8 mouse cellular contexts compared by ENCODE assay signal in the genomic region with DNA sequence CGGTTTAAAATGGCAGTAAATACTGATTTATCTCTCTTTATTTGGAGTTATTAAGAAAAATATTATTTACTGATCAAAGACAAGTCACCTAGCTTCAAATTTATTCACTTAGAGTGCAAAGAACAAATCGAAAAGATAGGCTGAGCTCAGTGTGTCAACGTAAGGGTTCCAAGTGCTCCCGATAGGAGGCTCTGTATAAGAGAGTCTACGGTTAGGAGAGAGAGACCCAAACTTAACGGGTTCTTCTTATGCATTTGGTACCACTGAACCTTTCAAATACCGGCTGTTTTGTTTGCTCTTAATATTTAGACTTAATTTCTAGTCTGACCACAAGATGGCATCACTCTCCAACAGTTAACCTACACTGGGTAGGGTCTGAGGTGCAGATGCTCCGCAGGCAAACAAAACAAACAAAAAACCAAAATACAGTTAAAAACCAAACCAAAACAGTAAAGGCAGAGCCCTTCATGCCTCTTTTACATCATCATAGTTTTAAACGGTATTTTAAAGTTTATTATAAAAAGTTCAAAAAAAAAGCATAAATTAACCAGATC.
DNase-seq lines count a peak whose midpoint lies in the region; ATAC-seq lines count a peak whose summit lies in the region.

No protein-coding gene starts in this region.

- peak; percentile 67; the same call in 1 of the 2 replicates for ATAC-seq in embryonic facial prominence, embryonic 11.5 days (replicated peaks; ENCODE audit: insufficient number of reproducible peaks, low FRiP score, low TSS enrichment, low read depth)
- peak; percentile 61 to 63 for ATAC-seq in hematopoietic stem cell, adult 5-6 weeks (replicated peaks in 1 of 2; ENCODE audit: insufficient read depth in 1 of 2, low FRiP score in 2 of 2, low TSS enrichment in 1 of 2, low read depth in 1 of 2, poor library complexity in 2 of 2, severe bottlenecking in 2 of 2)
- peak; percentile 80 for ATAC-seq in neural tube, embryonic 15.5 days (ENCODE audit: low FRiP score)

- 31% methylated on average over 9 of the region's 9 CpGs for WGBS in embryonic facial prominence, embryonic 11.5 days
- WGBS in embryonic facial prominence, embryonic 10.5 days: 39% methylated on average over 9 of the region's 9 CpGs
- WGBS in neural tube, embryonic 15.5 days: 34% methylated on average over 9 of the region's 9 CpGs

- H3K4me2 ChIP-seq in embryonic facial prominence, embryonic 11.5 days (ENCODE audit: low read depth, low read length): no peak overlapping the region
- no peak overlapping the region for H3K4me2 ChIP-seq in neural tube, embryonic 15.5 days

- no peaks in the 10 kb centered on the region for H3K27me3 ChIP-seq in embryonic facial prominence, embryonic 11.5 days (ENCODE audit: control insufficient read depth, insufficient read depth, low read length)
- no peaks in the 10 kb centered on the region for H3K27me3 ChIP-seq in embryonic facial prominence, embryonic 10.5 days (replicated peaks; ENCODE audit: low read depth, poor library complexity, severe bottlenecking)
- H3K27me3 ChIP-seq in neural tube, embryonic 15.5 days (replicated peaks): no peaks in the 10 kb centered on the region

- DNase-seq in embryonic facial prominence, embryonic 11.5 days (ENCODE audit: low spot score): peak; percentile 72
- DNase-seq in embryonic facial prominence, embryonic 10.5 days (ENCODE audit: low spot score): no peak
- DNase-seq in thymus, postnatal 0 days (ENCODE audit: low spot score): peak; percentile 37
- DNase-seq in thymus, postnatal 4 days: no peak
- no peak for DNase-seq in thymus, postnatal 25 days
- no peak for DNase-seq in layer of hippocampus, postnatal 10 days (ENCODE audit: low spot score in 2 of 2)

- no peak overlapping the region for H3K27ac ChIP-seq in embryonic facial prominence, embryonic 11.5 days (replicated peaks; ENCODE audit: low read depth, low read length)
- H3K27ac ChIP-seq in embryonic facial prominence, embryonic 10.5 days (replicated peaks): no peak overlapping the region
- no peak overlapping the region for H3K27ac ChIP-seq in neural tube, embryonic 15.5 days (replicated peaks)

- H3K4me1 ChIP-seq in embryonic facial prominence, embryonic 11.5 days (ENCODE audit: control insufficient read depth, insufficient read depth, low read length): no peaks in the 10 kb centered on the region
- no peaks in the 10 kb centered on the region for H3K4me1 ChIP-seq in embryonic facial prominence, embryonic 10.5 days
- no peaks in the 10 kb centered on the region for H3K4me1 ChIP-seq in neural tube, embryonic 15.5 days

- no peaks in the 10 kb centered on the region for H3K36me3 ChIP-seq in embryonic facial prominence, embryonic 11.5 days (replicated peaks; ENCODE audit: control insufficient read depth, insufficient read depth, low read depth, low read length)
- H3K36me3 ChIP-seq in embryonic facial prominence, embryonic 10.5 days (replicated peaks): no peaks in the 10 kb centered on the region
- H3K36me3 ChIP-seq in neural tube, embryonic 15.5 days: no peaks in the 10 kb centered on the region

- H3K9me3 ChIP-seq in embryonic facial prominence, embryonic 11.5 days (replicated peaks; ENCODE audit: control insufficient read depth, low read length): no peaks in the 10 kb centered on the region
- no peaks in the 10 kb centered on the region for H3K9me3 ChIP-seq in embryonic facial prominence, embryonic 10.5 days
- H3K9me3 ChIP-seq in neural tube, embryonic 15.5 days (replicated peaks): no peaks in the 10 kb centered on the region

- no peak overlapping the region for H3K4me3 ChIP-seq in embryonic facial prominence, embryonic 11.5 days (ENCODE audit: low read depth, low read length)
- no peak overlapping the region for H3K4me3 ChIP-seq in embryonic facial prominence, embryonic 10.5 days
- no peak overlapping the region for H3K4me3 ChIP-seq in neural tube, embryonic 15.5 days (replicated peaks)

- no peak overlapping the region for H3K9ac ChIP-seq in embryonic facial prominence, embryonic 11.5 days (replicated peaks; ENCODE audit: low read length)
- no peak overlapping the region for H3K9ac ChIP-seq in neural tube, embryonic 15.5 days (replicated peaks)

Comparison
In these comparisons a context has a peak if more than half of its experiments do, and no peak if none do; other contexts are left out.
1. DNase-seq: peak in embryonic facial prominence, embryonic 11.5 days (single experiment) and thymus, postnatal 0 days (single experiment); none in embryonic facial prominence, embryonic 10.5 days (single experiment), thymus, postnatal 4 days (single experiment), thymus, postnatal 25 days (single experiment) and layer of hippocampus, postnatal 10 days (0 of 2).
2. Peak in every context shown above with its lines, with median percentiles within 50 percentile points of each other: ATAC-seq.